Mouse (Mus musculus): ENCODE data around the gene Tmem45a. TPM values are rescaled to one million over a fixed set of nuclear protein-coding genes. Genes with fewer than 3 reads are reported as not detected.

Tmem45a gene
- 0.39 and 0.42 TPM in 2 replicates for polyA plus RNA-seq (2012; rRNA removed)

GRCm38 (mm10) chr16:56885824-56886615, at the start of gene Tmem45a:
Gene Tmem45a, minus strand, starts transcription at chr16:56886166.

DNA sequence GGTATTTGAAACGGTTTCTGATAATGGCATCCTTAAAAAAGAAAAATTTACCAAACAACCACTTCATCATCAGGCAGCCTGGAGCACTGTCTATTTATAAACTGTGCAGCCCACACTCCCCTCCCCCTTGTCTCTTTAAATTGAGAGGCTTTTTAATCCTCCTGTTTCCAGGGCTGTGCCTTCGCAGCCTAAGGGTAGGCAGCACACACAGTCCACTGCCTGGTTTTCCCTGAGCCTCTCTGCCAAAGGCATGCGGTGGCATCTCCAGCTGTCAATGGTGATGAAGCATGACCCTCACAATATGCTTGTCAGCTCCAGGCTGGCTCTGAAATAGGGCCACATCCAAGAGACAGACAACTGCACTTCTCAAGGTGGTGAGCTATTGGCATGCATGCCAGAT, 42.1 kb upstream of the Tmem45a start, which contains the start of gene Lnp1:
Lnp1 (minus strand) TSS at position 39 of the 400 bp plus-strand sequence.

DNA sequence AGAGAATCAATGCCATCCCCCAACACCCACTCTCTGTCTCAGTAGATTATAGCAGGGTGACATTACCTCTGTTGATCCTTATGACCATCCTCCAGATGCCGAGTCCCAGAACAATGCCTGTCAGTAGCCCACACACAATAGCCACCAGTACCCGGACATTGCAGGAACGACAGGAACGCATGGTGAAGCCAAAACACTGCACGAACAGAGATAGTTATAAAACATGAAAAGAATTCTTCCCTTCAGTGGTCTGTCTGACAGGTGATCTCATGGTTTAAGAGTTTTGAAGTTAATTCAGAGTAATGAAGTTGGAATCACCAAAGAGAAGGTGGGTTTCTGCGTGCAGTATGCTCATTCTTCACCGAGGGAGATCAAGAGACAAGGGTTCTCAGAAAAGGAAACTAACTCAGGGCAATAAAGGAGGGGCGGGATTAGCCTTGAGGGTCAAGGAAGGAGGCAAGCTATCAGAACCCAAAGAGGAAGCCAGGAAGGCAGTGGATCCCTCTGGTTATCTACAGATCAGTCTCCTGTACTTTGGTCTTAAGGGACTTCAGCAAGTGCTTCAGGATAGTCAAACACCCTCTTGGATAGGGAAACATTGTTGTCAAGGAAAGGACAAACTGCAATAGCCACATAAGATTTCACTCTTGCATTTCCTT, 90.4 kb downstream of the Tmem45a start, which contains the start of gene Adgrg7:
Adgrg7 (minus strand) TSS at position 375 of the 659 bp plus-strand sequence.

Other genes with a start within 250 kb of the Tmem45a start
- 41.7 and 44.7 TPM in 2 replicates for gene Tfg, start 168.7 kb downstream of the Tmem45a start, polyA plus RNA-seq (2012; rRNA removed)
- gene Adgrg7, start 90.3 kb downstream of the Tmem45a start, polyA plus RNA-seq (2012; rRNA removed): 0.09 and 0.10 TPM in 2 replicates
- not detected in 2 replicates for gene Lnp1, start 41.9 kb upstream of the Tmem45a start, polyA plus RNA-seq (2012; rRNA removed)
- 0.02 and 0.06 TPM in 2 replicates for gene Tmem45a2, start 185.2 kb upstream of the Tmem45a start, polyA plus RNA-seq (2012; rRNA removed)
- gene Tomm70a, start 235.5 kb upstream of the Tmem45a start, polyA plus RNA-seq (2012; rRNA removed): 17.7 and 20.0 TPM in 2 replicates